Mouse (Mus musculus): ENCODE measurements around the gene Map10. TPM values are rescaled to one million over a fixed set of nuclear protein-coding genes. Genes with fewer than 3 reads are reported as not detected.

The Map10 gene
- polyA plus RNA-seq, 1 experiment: not detected

DNA sequence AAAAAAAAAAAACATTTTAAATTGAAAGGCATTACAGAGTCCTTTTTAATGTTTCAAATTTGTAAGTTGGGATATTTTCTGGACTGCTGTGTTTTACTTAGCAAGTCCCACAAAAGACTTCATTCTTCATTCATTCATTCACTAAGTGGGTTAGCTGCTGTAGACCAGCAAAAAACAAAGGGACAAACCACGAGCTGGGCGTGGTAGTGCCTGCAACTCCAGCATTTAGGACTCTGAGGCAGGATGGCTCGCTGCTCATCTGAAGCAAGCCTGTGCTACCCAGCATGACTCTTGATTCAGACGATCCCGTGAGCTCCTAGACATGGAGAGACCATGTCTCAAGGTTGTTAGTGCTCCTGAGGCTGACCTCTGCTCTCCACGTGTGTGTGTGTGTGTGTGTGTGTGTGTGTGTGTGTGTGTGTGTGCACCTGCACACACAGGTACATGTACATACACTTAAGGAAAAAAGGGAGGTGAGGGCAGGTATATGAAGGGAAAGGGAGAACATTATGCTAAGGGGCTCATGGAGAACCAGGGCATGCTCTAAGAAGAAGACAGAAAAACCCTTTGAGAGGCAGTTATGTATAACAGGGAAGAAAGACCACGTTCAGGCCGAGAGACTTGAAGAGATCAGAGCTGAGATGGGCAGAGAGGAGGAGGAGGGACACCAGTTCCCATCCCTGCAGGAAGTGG is 4.3 kb upstream of the Map10 start:
- TF ChIP-seq GATA1 (IDR thresholded peaks at IDR 0.05; ENCODE audit: low read length): no peak

DNA sequence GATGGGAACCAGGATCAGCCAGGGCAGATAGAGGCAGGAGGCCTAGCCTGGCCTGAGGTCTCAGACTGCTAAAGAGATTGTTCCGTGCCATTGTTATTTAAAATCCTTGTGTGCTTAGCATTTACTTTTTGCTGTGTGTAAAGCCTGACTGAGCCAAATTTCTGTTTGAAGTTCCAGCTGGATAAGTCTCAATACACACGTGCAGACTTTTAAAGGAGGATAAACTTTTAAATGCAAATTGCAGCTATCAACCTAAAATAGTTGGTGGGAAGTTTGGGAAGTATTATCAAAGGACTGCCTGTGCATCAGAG is 3.8 kb upstream of the Map10 start:
- TF ChIP-seq GATA1 (IDR thresholded peaks at IDR 0.05; ENCODE audit: low read length): no peak

DNA sequence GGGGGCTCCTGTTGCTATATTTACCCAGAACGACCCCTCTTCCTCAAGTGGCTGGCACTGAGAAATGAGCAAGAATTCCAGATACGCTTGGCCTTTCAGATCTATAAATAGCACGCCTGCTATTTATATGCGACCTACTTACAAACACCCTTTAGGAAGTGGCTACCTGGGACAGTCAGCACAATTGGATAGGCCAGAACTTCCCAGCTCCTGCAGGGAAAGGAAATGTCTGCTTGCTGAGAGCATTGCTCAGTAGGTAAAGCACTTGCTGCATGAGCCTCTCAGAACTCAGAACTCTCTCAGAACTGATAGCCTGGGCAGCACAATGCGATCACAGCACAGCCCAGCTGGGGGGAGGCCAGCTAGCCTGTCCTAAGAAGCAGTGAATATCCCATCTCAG is 3.4 kb upstream of the Map10 start:
- TF ChIP-seq GATA1 (IDR thresholded peaks at IDR 0.05; ENCODE audit: low read length): no peak

DNA sequence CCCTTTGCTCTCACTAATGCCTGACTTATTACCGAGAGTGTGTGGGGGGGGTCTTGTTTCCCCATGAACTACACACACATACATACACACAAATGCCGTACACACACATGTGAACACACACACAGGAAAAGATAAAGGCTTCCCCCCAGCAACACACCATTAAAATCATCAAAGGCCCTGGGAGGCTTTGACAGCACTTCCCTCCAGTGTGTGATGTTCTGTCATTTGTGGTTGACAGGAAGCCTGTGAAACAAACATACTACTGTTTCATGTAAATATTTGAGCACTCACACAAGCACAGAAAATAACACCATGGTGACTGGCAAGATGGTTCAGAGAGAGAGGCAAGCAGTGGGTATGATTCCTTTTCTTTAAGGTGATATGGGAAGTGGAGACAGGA is 2.4 kb upstream of the Map10 start:
- no peak for TF ChIP-seq GATA1 (IDR thresholded peaks at IDR 0.05; ENCODE audit: low read length)

DNA sequence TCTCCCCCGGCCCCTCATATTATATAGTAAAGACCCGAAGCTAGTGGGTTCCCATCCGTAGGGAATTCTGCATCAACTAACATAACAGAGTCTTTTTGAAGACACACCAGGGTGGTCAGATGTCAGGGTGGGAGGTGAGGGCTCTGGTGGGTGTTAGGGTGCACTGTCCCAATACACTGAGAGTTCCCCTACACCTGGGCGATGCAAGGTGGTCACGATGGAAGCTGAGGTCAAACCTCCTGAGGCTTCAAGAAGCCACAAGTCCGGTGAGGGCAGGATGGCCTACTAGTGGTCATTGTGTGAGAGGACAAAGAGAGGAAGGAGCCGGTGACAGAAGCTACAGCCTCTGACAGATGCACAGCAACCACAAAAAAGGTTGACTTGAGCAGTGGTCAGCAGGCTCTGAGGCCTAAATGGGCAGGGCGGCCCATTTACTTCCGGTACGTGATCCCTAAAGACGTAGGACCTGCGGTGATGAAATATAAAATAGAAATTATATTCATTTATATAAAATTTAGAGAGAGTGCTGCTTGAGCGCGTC is 389 bp upstream of the Map10 start:
- TF ChIP-seq GATA1 (IDR thresholded peaks at IDR 0.05; ENCODE audit: low read length): no peak

DNA sequence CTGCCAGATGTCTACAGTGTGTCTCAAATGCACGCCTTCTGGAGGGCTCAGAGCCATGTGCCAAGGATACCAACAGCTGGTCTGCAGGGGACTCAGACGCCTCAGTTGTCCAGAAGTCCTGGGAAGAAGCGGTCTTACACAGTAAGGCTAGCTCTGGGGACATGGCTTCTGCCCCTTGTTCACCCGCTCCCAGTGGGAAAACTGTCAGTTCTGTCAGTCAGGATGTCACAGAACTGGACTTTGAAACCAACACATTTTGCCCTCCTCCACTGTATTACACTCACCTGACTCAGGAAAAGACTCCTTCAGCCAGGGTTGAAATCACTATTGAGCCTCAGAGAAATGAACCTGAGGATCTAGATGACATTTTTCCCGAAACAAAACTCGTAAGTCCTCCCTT is 802 bp downstream of the Map10 start:
- TF ChIP-seq GATA1 (IDR thresholded peaks at IDR 0.05; ENCODE audit: low read length): no peak

DNA sequence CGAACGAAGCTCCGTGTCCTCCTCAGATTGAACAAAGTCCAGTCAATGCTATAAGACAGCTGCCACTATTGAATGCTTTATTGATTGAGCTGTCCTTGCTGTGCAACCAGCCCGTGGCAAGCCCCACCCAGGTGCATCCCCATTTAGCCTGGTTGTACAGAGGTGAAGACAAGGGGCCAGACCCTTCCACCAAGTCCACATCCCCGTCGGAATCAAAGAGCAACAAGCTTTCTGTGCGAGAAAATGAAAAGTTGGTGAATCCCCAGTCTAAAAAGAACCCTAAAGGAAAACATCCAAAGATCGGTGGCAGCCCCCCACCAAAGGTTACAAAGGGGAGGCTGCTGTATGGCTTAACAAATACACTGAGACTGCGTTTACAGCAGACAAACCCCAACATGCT is 1.3 kb downstream of the Map10 start:
- TF ChIP-seq GATA1 (IDR thresholded peaks at IDR 0.05; ENCODE audit: low read length): no peak

DNA sequence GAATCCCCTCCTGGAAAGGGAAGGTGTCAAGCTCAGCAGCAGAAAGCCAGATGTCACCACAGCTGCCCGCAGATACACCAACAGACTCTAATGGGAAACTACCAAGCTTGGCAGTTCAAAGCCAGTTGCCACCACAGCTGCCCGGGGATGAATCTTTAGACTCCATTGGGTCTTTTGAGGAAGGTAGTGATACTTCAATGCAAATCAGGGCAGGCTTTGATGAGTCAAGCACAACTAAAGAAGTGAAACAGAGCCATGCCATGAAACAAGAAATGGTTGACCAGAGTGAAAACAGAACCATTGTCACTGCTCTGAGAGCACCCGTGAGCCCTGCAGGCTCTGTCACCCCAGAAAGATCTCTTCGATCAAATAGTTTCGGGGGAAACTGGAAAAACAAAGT is 1.8 kb downstream of the Map10 start:
- no peak for TF ChIP-seq GATA1 (IDR thresholded peaks at IDR 0.05; ENCODE audit: low read length)

DNA sequence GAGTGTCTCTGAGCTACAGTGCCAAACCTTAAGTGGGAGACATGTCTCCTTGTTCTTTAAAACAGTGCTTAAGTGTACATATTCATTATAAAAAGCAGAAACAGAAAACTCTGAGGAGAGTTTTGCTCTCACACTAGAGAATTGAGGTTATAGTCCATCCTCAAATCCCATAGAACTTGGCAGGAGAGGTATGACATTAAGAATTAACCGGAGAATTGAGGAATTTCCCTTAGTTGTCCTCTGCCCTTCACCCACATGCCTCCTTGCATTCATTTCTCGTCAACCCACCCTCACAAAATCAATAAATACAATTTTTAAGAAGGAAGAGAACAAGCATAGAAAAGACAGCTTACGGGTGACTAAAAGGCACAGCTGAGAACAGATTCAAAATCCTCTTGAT is 6.2 kb downstream of the Map10 start:
- TF ChIP-seq GATA1 (IDR thresholded peaks at IDR 0.05; ENCODE audit: low read length): no peak

DNA sequence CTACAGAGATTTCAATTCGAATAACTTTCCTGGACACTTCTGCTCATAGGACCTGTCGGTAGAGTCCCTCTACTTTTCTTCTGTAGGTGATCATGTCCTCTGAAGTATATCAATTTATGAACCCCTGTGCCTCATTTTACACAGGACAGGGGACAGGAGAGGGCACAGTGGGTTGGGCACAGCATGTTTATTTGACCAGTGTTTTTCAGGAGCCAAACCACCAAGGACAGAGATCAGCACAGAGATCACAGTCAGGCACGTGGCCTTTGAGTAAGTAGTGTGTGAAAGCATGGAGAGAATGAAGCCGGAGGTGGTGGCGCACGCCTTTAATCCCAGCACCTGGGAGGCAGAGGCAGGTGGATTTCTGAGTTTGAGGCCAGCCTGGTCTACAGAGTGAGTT is 7.9 kb downstream of the Map10 start:
- no peak for TF ChIP-seq GATA1 (IDR thresholded peaks at IDR 0.05; ENCODE audit: low read length)

DNA sequence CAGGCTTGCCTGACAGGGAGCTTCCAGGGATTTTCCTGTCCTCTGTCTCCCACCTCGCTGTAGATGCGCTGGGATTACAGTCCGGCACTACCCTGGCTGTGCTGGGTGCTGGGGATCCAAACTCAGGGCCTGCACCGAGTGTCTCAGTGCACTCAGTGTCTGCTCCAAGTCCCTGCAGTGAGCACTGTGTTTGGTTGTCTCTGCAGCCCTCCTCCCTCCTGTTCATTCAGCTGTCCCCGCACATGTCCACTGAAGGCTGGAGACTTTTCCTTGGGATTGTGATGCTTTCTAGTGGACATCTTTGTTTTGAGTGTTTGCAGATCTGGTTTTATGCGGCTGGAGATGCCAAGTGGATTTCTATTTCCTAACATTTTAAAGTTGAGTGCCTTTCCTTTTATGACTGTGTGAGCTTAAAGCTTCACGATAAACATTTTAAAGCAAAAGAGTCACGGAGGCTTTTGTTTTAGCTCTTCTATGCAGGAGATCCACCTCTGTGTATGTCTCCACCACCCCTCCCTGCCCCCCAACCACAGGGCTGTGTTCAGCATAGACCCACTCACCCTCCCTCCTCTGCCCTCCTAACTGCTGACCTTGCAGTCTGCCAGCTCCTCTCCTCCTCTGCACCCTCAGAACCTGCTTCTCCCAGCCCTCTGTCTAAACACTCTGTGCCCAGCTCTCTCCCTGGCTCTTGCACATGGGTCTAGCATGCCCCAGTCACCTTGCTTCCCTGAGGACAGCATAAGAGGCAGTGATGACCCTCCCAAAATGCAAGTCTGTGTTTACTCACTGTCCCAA is 9.4 kb downstream of the Map10 start:
- no peak for TF ChIP-seq GATA1 (IDR thresholded peaks at IDR 0.05; ENCODE audit: low read length)

DNA sequence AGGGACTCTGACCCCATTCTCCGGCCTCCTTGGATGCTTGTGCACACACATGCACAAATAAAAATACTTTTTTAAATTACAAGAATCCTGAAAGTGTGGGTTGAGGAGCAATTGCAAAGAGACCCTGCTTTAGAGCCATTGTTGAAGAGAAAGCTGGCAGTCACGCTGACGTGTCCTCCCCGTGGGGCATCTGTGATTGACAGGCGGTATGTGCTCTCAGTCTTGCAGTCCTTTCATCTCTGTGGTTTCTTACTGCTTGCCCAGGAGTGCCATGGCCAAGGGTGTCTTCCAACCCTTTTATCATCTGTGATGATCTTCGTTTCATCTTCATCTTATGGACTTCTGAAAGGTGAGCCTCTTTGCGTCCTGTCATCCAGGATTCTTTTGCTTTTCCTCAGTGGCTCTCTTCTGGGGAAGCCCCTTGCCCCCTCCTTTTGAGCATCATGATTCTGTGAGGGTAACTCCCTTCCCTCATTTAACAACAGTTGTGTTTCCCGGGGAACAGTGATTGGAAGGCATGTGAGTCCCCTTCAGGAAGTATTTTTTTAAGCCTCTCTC is 11.3 kb downstream of the Map10 start:
- no peak for TF ChIP-seq GATA1 (IDR thresholded peaks at IDR 0.05; ENCODE audit: low read length)

DNA sequence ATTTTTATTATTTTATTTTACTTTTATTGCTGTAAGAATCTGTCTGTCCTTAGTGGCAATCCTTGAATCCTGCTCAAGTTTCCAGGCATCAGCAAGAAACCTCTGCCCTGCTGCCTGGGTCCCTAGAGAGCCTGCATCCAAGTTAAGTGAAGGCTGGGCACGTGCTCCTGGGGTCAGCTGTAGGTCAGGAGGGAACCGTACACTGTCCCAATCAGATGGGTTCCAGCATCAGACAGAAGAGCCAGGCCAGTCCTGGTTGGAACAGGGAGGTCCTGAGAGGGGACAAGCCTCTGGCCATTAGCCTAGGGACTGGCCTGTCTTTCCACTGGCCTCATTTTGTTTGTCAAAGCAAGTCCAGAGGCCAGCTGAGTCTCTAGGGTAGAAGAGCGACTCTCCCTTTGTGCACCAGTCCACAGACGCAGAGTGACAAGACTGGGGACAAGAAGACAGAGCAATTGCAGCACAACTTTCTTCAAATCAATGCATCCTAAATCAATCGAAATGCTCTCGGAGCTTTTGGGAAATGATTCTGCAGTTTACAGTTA is 15.7 kb downstream of the Map10 start:
- no peak for TF ChIP-seq GATA1 (IDR thresholded peaks at IDR 0.05; ENCODE audit: low read length)

DNA sequence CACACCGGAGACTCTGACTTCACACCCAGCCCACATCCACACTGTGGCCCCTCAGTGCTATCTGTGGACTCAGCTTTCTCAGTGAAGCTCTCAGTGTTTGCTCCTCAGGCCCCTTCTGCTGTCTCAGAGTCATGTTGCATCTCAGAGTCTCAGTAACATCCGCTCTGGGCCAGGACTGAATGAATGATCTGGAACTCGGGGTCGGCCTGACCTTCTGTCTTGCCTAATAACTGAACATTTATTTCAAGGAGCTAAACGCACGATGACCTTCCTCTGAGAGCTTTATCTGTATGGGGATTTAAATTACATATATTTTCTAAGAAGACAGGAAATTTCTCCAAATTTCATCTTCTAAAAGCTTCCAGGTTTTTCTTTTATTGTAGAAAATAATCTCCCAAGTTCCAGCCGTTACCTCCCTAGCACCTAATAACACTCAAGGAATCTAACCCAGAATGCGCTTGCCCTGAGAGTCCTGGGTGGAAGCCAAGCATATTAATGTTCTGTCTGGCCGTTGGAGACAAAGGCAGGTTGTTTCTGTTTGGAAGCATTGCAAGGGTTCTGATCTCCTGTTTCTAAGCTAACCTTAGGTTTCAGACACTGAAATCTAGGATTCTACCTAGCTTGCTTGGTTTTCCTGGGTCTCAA is 16.7 kb downstream of the Map10 start:
- TF ChIP-seq GATA1 (IDR thresholded peaks at IDR 0.05; ENCODE audit: low read length): no peak

DNA sequence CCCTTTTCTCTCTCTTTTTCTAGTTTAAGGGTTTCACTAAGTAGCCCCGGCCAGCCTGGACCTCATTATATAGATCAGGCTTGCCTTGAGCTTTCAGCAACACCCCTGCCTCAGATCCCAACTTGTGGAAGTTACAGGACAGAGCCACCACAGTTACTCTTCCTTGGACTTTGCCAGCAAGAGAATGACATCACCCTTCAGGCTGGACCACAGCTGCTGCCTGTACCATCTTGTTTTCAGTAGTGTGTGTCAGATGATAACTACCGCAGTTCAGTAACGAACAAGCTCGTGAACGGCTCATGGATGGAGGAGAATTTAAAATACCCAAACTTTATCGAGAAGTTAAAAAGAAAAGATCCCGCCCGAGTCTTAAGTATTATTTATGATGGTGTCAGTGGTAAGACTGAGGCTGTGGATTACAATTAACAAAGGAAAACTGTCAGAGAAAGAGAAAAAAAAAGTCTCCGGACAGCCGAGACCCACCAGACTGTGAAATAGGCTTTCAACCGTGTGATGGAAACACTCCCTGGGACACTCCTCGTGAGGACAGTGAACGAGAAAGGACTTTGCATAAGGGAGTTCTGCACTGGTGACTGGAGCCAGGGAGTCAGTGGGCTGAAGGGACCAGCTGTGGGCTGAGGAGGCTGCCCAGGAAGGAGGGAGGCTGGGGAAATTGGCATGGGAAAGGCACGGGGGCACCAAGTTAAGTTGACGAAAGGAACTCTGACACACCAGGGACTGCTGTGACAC is 20.7 kb downstream of the Map10 start:
- TF ChIP-seq GATA1 (IDR thresholded peaks at IDR 0.05; ENCODE audit: low read length): no peak
